ENCODE assay signal across 8 mouse cellular contexts in genomic region chr3:129308102-129308752, GRCm38 (mm10). TPM values are rescaled to one million over a fixed set of nuclear protein-coding genes. Genes with fewer than 3 reads are reported as not detected.
DNase-seq lines count a peak whose midpoint lies in the region; ATAC-seq and TF ChIP-seq lines count a peak whose summit lies in the region.
"Had no signal": no experiment of that assay in that cellular context is flagged by ENCODE, and none has a peak within 500 bp of the region (broad histone marks: within the 10 kb centered on the region; RNA-seq: fewer than 3 reads in every experiment).

No protein-coding gene starts in this region.

- peak; percentile 57; the same call in 1 of the 2 replicates for ATAC-seq in limb, embryonic 13.5 days (ENCODE audit: low FRiP score, low read depth)
- peak; percentile 56; the same call in 1 of the 2 replicates for ATAC-seq in stomach, embryonic 14.5 days (ENCODE audit: insufficient number of reproducible peaks, insufficient read depth, low FRiP score, low read depth)

- peak; percentile 86 for TF ChIP-seq CTCF in layer of hippocampus, adult 2 months (conservative IDR thresholded peaks at IDR 0.05)

- no peak overlapping the region for H3K4me3 ChIP-seq in layer of hippocampus, adult 2 months
- H3K4me3 ChIP-seq in limb, embryonic 13.5 days = no peak overlapping the region
- H3K4me3 ChIP-seq in stomach, embryonic 14.5 days (ENCODE audit: low read depth, low read length) = no peak overlapping the region
- H3K4me3 ChIP-seq: erythroblast, embryonic 14.5 days had no signal

- H3K36me3 ChIP-seq in limb, embryonic 13.5 days = no peaks in the 10 kb centered on the region
- H3K36me3 ChIP-seq in stomach, embryonic 14.5 days (ENCODE audit: control insufficient read depth, insufficient read depth, low read length) = no peaks in the 10 kb centered on the region

- H3K27ac ChIP-seq in layer of hippocampus, adult 2 months = no peak overlapping the region
- no peak overlapping the region for H3K27ac ChIP-seq in limb, embryonic 13.5 days
- H3K27ac ChIP-seq in stomach, embryonic 14.5 days (ENCODE audit: low read length) = no peak overlapping the region

- 29% methylated on average over 10 of the region's 10 CpGs for WGBS in limb, embryonic 13.5 days
- 38% methylated on average over 10 of the region's 10 CpGs for WGBS in stomach, embryonic 14.5 days

- H3K27me3 ChIP-seq in limb, embryonic 13.5 days = no peaks in the 10 kb centered on the region
- no peaks in the 10 kb centered on the region for H3K27me3 ChIP-seq in stomach, embryonic 14.5 days (ENCODE audit: control insufficient read depth, insufficient read depth, low read length)

- peak in 1 of 2 experiments; percentile 14 for DNase-seq in layer of hippocampus, adult 2 months (ENCODE audit: low spot score in 2 of 2)
- DNase-seq in layer of hippocampus, adult 8-10 months (ENCODE audit: low spot score in 2 of 2) = no peak
- DNase-seq in MN1 (ENCODE audit: low spot score) = peak; percentile 42
- DNase-seq in embryo, embryonic 11 days = peak; percentile 91
- no peak for DNase-seq in right cerebral cortex, postnatal 4 days

- H3K4me2 ChIP-seq in limb, embryonic 13.5 days (replicated peaks) = peak overlapping the region; percentile 35
- H3K4me2 ChIP-seq in stomach, embryonic 14.5 days (replicated peaks; ENCODE audit: low read depth, low read length) = no peak overlapping the region

- no peaks in the 10 kb centered on the region for H3K4me1 ChIP-seq in limb, embryonic 13.5 days
- no peaks in the 10 kb centered on the region for H3K4me1 ChIP-seq in stomach, embryonic 14.5 days (ENCODE audit: control insufficient read depth, insufficient read depth, low read length)

- H3K9ac ChIP-seq in limb, embryonic 13.5 days = no peak overlapping the region
- H3K9ac ChIP-seq in stomach, embryonic 14.5 days (replicated peaks; ENCODE audit: low read depth, low read length) = no peak overlapping the region

- H3K9me3 ChIP-seq in limb, embryonic 13.5 days = no peaks in the 10 kb centered on the region
- no peaks in the 10 kb centered on the region for H3K9me3 ChIP-seq in stomach, embryonic 14.5 days (ENCODE audit: control insufficient read depth, low read depth, low read length)

RNA-seq across cellular contexts. Expression of gene Enpep, which starts 24.3 kb away (rescaled TPM):
- 1 to 10 TPM; 1.1 to 1.7 TPM for total RNA-seq in layer of hippocampus, adult 2 months (2021)
- total RNA-seq in layer of hippocampus, adult 8-10 months (2022) = 1 to 10 TPM; 1.4 to 2.1 (median 1.8) TPM
- 2.3 and 2.7 TPM in 2 replicates for polyA plus RNA-seq in limb, embryonic 13.5 days (2015; fragmentation: Nextera tagmentation; extraction: Ambion mirVana)
- 16.0 and 16.3 TPM in 2 replicates for polyA plus RNA-seq in stomach, embryonic 14.5 days (2014; fragmentation: Nextera tagmentation; extraction: Ambion mirVana)
- polyA plus RNA-seq: erythroblast, embryonic 14.5 days had no signal

Comparison
In these comparisons a context has a peak if more than half of its experiments do, and no peak if none do; other contexts are left out.
1. DNase-seq: peak in MN1 (single experiment) and embryo, embryonic 11 days (single experiment); none in layer of hippocampus, adult 8-10 months (0 of 2) and right cerebral cortex, postnatal 4 days (single experiment).